Mouse (Mus musculus) forebrain, embryonic 10.5 days (tissue): ENCODE results near the gene Arhgap35. TPM values are rescaled to one million over a fixed set of nuclear protein-coding genes. Genes with fewer than 3 reads are reported as not detected.

Source experiments
- DNase-seq: peaks from one replicate; pipeline ENCODE4 v3.0.0-alpha.2; 2017; ENCODE audit warnings: low spot score; ENCODE audit errors: extremely low spot score
- H3K27ac ChIP-seq: fragments of 300-500 bp; sonication (generic); 2 replicates; pipeline ENCODE4 v1.5.1; 2016; ENCODE audit warnings: mild to moderate bottlenecking
- H3K27me3 ChIP-seq: fragments of 300-500 bp; sonication (generic); 2 replicates; pipeline ENCODE4 v1.6.1; 2016; ENCODE audit warnings: mild to moderate bottlenecking; ENCODE audit not compliant: poor library complexity, severe bottlenecking
- H3K36me3 ChIP-seq: fragments of 300-500 bp; sonication (generic); replicated peaks from 2 replicates; pipeline ENCODE4 v1.6.1; 2016; ENCODE audit warnings: mild to moderate bottlenecking, moderate library complexity
- H3K4me1 ChIP-seq: fragments of 300-500 bp; sonication (generic); 2 replicates; pipeline ENCODE4 v1.6.1; 2016
- H3K4me3 ChIP-seq: fragments of 300-500 bp; sonication (generic); 2 replicates; pipeline ENCODE4 v1.5.1; 2016; ENCODE audit warnings: mild to moderate bottlenecking, moderate library complexity
- H3K9me3 ChIP-seq: fragments of 300-500 bp; sonication (generic); 2 replicates; pipeline ENCODE4 v1.6.1; 2016; ENCODE audit warnings: mild to moderate bottlenecking, moderate library complexity
- WGBS: fragments of 180-500 bp; shearing (Covaris S2); methylation state at CpG from one replicate; pipeline ENCODE4 v1.1.7; 2016; 5-methylcytosine and 5-hydroxymethylcytosine counted together
- polyA plus RNA-seq: library from polyadenylated mRNA; unstranded; fragments of >200 nt; fragmentation: Nextera tagmentation; extraction: Ambion mirVana; gene quantifications from 2 replicates; pipeline ENCODE4 v1.2.1, GENCODE M21; 2016

Gene Arhgap35
- polyA plus RNA-seq, 1 experiment from 2014 or later = 32.2 TPM

- Histone ChIP-seq H3K4me3 (no peak overlapping the region), H3K9me3 (no peaks in the 10 kb centered on the region), H3K4me1 (no peaks in the 10 kb centered on the region), H3K27ac (no peak overlapping the region), H3K36me3 (peaks cover 91% of the 10 kb centered on the region), H3K27me3 (no peaks in the 10 kb centered on the region)
- 93% methylated on average over 6 of the region's 6 CpGs for WGBS
- DNase-seq = no peak
These were observed 115.1 kb downstream of the Arhgap35 start for GRCm38 (mm10) chr7:16499671-16500104.

- Histone ChIP-seq H3K9me3 (no peaks in the 10 kb centered on the region), H3K27ac (no peak overlapping the region), H3K36me3 (peaks cover 57% of the 10 kb centered on the region), H3K27me3 (no peaks in the 10 kb centered on the region), H3K4me3 (no peak overlapping the region), H3K4me1 (no peaks in the 10 kb centered on the region)
- WGBS = 91% methylated on average over 3 of the region's 3 CpGs
- DNase-seq = no peak
These were observed 118.5 kb downstream of the Arhgap35 start for GRCm38 (mm10) chr7:16496260-16496659.

GRCm38 (mm10) chr7:16493361-16493760 lies 121.4 kb downstream of the Arhgap35 start:
- WGBS = 35% methylated on average over 2 of the region's 2 CpGs
- Histone ChIP-seq H3K36me3 (peaks cover 34% of the 10 kb centered on the region), H3K9me3 (no peaks in the 10 kb centered on the region), H3K4me1 (no peaks in the 10 kb centered on the region), H3K27me3 (no peaks in the 10 kb centered on the region), H3K27ac (no peak overlapping the region), H3K4me3 (no peak overlapping the region)
- peak; percentile 41 for DNase-seq

- DNase-seq = no peak
- no peaks in the 10 kb centered on the region for H3K27me3 ChIP-seq
- no peaks in the 10 kb centered on the region for H3K4me1 ChIP-seq
- no peak overlapping the region for H3K27ac ChIP-seq
- 59% methylated on average over 3 of the region's 3 CpGs for WGBS
- H3K4me3 ChIP-seq = no peak overlapping the region
- H3K36me3 ChIP-seq = peaks cover 23% of the 10 kb centered on the region
- H3K9me3 ChIP-seq = no peaks in the 10 kb centered on the region
These were observed 122.6 kb downstream of the Arhgap35 start for GRCm38 (mm10) chr7:16492211-16492610.

- peak; percentile 66 for DNase-seq
These were observed 123.0 kb downstream of the Arhgap35 start for GRCm38 (mm10) chr7:16491759-16492158.

GRCm38 (mm10) chr7:16489948-16490347 lies 124.8 kb downstream of the Arhgap35 start:
- no peak for DNase-seq
- 88% methylated on average over 9 of the region's 9 CpGs for WGBS
- H3K27ac ChIP-seq = no peak overlapping the region
- no peaks in the 10 kb centered on the region for H3K4me1 ChIP-seq
- H3K27me3 ChIP-seq = no peaks in the 10 kb centered on the region
- no peak overlapping the region for H3K4me3 ChIP-seq
- no peaks in the 10 kb centered on the region; the same call in 1 of the 2 replicates for H3K36me3 ChIP-seq
- no peaks in the 10 kb centered on the region for H3K9me3 ChIP-seq

More at GRCm38 (mm10) chr7:16491759-16492158, 123.0 kb downstream of the Arhgap35 start:
- 27% methylated on average over 3 of the region's 3 CpGs for WGBS
- Histone ChIP-seq H3K9me3 (no peaks in the 10 kb centered on the region), H3K4me3 (no peak overlapping the region), H3K36me3 (peaks cover 18% of the 10 kb centered on the region), H3K27me3 (no peaks in the 10 kb centered on the region), H3K27ac (no peak overlapping the region), H3K4me1 (no peaks in the 10 kb centered on the region)

- no peak for DNase-seq
- no peak overlapping the region for H3K27ac ChIP-seq
- no peaks in the 10 kb centered on the region for H3K27me3 ChIP-seq
- no peaks in the 10 kb centered on the region for H3K36me3 ChIP-seq
- H3K4me1 ChIP-seq = no peaks in the 10 kb centered on the region
- no peaks in the 10 kb centered on the region for H3K9me3 ChIP-seq
- H3K4me3 ChIP-seq = no peak overlapping the region
These were observed 126.0 kb downstream of the Arhgap35 start for GRCm38 (mm10) chr7:16488816-16489215.

GRCm38 (mm10) chr7:16477628-16478027 lies 137.2 kb downstream of the Arhgap35 start, which contains the start of gene Npas1:
Gene Npas1 (minus strand): TSS chr7:16477728.
- no peak within 1 kb of the TSS for H3K27ac ChIP-seq
- H3K36me3 ChIP-seq = no peaks in the 10 kb centered on the region
- peaks cover 23% of the 10 kb centered on the region for H3K4me1 ChIP-seq
- no peaks in the 10 kb centered on the region for H3K9me3 ChIP-seq
- H3K27me3 ChIP-seq = peaks cover 69% of the 10 kb centered on the region
- peak within 1 kb of the TSS; percentile 48 for H3K4me3 ChIP-seq
- 92% methylated on average over 8 of the region's 8 CpGs for WGBS
- no peak for DNase-seq

GRCm38 (mm10) chr7:16476600-16476989 lies 138.2 kb downstream of the Arhgap35 start:
- Histone ChIP-seq H3K27me3 (peaks cover 79% of the 10 kb centered on the region), H3K27ac (no peak overlapping the region), H3K4me1 (peaks cover 31% of the 10 kb centered on the region), H3K36me3 (no peaks in the 10 kb centered on the region), H3K4me3 (peak overlapping the region; percentile 48), H3K9me3 (no peaks in the 10 kb centered on the region)
- no peak for DNase-seq
- WGBS = 2% methylated on average over 34 of the region's 34 CpGs

- WGBS = 1% methylated on average over 59 of the region's 59 CpGs
These were observed 138.8 kb downstream of the Arhgap35 start for GRCm38 (mm10) chr7:16475764-16476599.

GRCm38 (mm10) chr7:16475321-16475720 lies 139.5 kb downstream of the Arhgap35 start:
- Histone ChIP-seq H3K27me3 (peaks cover 90% of the 10 kb centered on the region), H3K4me3 (peak overlapping the region; percentile 48), H3K9me3 (no peaks in the 10 kb centered on the region), H3K36me3 (no peaks in the 10 kb centered on the region), H3K27ac (no peak overlapping the region), H3K4me1 (peaks cover 31% of the 10 kb centered on the region)
- no peak for DNase-seq
- 4% methylated on average over 23 of the region's 23 CpGs for WGBS

More at GRCm38 (mm10) chr7:16475764-16476599, 138.8 kb downstream of the Arhgap35 start:
- H3K36me3 ChIP-seq = no peaks in the 10 kb centered on the region
- no peaks in the 10 kb centered on the region for H3K9me3 ChIP-seq
- DNase-seq = no peak
- H3K4me1 ChIP-seq = peaks cover 31% of the 10 kb centered on the region
- H3K27ac ChIP-seq = no peak overlapping the region
- peaks cover 86% of the 10 kb centered on the region for H3K27me3 ChIP-seq
- peak overlapping the region; percentile 48 for H3K4me3 ChIP-seq

- no peak for DNase-seq
- Histone ChIP-seq H3K4me1 (peaks cover 31% of the 10 kb centered on the region), H3K27ac (no peak overlapping the region), H3K9me3 (no peaks in the 10 kb centered on the region), H3K36me3 (no peaks in the 10 kb centered on the region), H3K27me3 (peaks cover 93% of the 10 kb centered on the region), H3K4me3 (peak overlapping the region; percentile 37)
- 5% methylated on average over 33 of the region's 33 CpGs for WGBS
These were observed 140.3 kb downstream of the Arhgap35 start for GRCm38 (mm10) chr7:16474445-16474844.

GRCm38 (mm10) chr7:16473847-16474246 lies 140.9 kb downstream of the Arhgap35 start:
- WGBS = 55% methylated on average over 8 of the region's 8 CpGs
- Histone ChIP-seq H3K9me3 (no peaks in the 10 kb centered on the region), H3K4me3 (no peak overlapping the region), H3K36me3 (no peaks in the 10 kb centered on the region), H3K4me1 (peaks cover 31% of the 10 kb centered on the region), H3K27me3 (peaks cover 97% of the 10 kb centered on the region), H3K27ac (no peak overlapping the region)
- no peak for DNase-seq
